Mouse (Mus musculus) left cerebral cortex, adult 11 months (tissue): ENCODE measurements around the gene Tjp2.
A peak's percentile ranks its signal among the peaks of the same experiment; 100 is the strongest.
"Not testable (repeated sequence)": the region's sequence is repeated elsewhere in the genome, so short reads cannot be mapped to it uniquely, and the experiment has no call there.

Experiments
- DNase-seq: peaks from one replicate; pipeline ENCODE4 v3.0.0; 2022; ENCODE audit warnings: low spot score

Gene Tjp2

DNA sequence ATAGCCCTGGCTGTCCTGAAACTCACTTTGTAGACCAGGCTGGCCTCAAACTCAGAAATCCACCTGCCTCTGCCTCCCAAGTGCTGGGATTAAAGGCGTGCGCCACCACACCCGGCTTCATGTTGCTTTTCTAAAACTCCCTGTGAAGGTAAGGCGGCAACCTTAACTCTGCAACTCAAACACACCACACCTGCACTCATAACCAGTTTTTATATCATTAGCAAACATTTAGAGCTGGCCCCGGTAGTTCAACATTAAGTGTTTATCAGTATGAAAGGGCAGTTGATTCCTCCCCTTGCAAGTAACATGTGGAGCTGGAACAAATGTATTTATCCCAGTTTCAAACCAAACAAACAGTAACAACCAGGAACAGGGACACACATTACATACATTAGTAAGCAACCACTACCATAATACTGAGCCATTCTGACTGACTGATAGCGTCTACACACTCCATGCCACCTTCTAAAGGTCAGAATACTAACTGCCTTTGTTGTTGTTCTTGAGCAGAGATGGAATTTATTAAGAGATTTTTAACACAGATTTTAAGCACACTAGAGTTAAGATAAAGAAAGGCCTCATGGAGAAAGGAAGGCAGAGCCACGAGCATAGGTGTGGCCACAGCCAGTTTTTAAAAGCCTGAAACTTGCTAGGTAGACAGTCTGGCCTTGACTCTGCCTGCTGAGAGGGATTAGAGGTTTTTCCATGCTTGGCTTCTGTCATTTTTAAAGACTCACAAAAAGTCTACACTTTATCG is 101.1 kb downstream of the Tjp2 start:
- DNase-seq, result no peak

DNA sequence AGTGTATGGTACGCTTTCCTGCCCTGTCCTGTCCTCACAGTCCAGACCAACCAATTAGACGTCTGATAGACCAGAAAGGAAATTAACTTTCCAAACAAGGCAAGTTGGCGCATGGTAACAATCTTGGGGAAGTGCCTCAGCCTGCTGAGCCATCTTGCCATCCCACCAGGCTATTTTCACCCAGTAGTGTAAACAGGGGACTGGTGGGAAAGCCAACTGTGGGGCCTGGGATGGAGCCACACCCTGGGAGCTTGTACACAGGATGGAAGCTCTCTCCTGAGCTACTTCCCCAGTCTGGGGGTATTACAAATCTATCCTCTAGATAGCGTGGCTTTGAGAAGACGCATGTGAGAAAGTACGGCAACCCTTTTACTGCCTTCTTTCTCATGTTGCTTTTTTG is 101.7 kb downstream of the Tjp2 start:
- DNase-seq, result no peak

DNA sequence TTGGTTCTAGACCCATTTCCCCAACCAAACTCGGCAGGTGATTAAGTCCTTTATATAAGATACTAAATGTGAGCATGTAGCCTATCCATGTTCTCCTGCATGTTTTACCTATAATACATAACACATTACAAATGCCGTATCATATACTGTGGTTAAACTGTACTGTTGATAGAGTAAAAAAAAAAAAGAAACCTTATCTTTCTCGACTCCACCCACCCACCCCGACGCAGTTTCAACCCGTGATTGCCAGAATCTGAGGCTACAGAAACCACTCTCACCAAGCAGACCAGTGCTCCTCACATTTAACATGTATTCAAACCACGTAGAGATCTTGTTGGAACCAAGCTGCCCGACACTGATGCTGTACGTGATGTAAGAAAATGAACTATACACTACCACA is 102.2 kb downstream of the Tjp2 start:
- DNase-seq, result no peak

- DNase-seq, result no peak
Observed at GRCm38 (mm10) chr19:24120811-24121210, 104.0 kb downstream of the Tjp2 start.

DNA sequence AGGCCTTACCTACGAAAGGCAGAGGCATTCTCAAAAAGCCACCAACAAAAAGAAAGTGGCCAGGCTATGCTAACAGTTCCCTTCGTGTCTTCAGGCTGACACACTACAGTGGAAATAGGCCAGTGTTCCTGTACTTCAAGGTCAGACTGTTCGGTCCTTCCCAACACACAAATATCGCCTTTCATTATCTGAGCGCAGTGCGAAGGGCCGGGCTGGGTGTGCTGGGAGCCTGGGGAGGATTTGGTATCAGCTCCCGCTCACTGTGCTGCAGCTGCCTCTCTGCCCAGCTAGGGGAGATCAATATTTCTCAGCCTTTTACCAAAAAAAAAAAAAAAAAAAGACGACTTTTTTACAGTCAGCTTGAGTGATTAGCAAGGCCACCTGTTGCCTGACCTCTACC is 106.1 kb downstream of the Tjp2 start:
- no peak for DNase-seq

- no peak for DNase-seq
Observed at GRCm38 (mm10) chr19:24111581-24111980, 113.2 kb downstream of the Tjp2 start.

GRCm38 (mm10) chr19:24107707-24108106 is 117.1 kb downstream of the Tjp2 start:
- DNase-seq, result peak; percentile 12

DNA sequence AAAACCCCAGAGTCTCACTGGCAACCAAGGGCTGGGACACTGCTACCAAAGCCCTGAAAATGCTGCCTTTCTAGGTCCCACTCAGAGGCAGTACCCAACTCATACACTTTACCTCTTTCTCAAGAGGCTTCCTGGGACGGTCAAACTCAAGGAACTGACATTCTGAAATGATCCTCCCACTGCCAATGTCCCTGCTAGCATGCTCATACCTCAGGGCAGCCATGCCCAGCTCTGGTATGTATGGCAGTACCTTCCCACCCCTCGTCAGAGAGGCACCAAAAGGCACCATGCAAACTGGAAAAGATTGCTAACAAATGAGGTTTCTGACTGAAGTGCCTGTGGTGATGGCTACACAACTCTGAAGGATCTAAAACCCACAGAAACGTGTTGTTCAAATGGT is 121.0 kb downstream of the Tjp2 start:
- DNase-seq, result no peak

- no peak for DNase-seq
Observed at GRCm38 (mm10) chr19:24102562-24103126, 122.2 kb downstream of the Tjp2 start.

DNA sequence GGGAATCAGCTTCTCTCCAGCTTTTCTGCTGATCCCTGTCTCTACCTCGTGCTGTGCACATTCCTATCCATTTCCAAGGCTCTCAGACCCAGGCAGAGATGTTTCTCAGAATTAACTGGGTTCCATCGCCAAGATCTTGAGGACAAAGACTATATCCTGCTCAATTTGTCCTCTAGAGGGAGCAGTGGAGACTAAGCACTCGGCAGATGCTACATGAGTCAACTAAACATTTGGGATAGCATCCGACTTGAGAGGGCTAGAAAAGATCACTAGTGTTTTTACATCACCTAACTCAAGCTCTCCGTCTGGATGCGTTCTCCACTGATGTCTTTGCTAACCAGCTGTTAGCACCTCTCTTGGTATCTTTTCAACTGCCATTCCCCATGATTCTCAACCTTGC is 123.6 kb downstream of the Tjp2 start:
- DNase-seq, result peak; percentile 18

DNA sequence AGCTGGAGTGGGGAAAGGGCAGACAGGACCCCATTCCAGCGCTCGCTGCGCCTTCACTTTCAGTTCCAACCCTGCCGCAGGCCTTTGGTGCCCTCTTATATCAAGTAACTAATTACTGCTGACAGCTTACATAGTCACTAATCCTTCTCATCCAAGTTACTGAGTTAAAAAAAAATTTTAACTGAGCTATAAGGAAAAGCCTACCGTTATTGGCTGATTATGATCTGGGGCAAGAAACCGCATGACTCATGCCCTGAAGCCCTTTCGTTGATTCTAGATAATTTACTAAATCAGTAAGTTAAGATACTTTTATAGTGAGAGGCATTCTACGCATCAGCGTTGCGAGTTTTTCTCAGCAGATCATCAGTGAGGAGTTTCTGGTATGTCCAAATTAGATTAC is 126.1 kb downstream of the Tjp2 start:
- DNase-seq, result no peak

GRCm38 (mm10) chr19:24097666-24098455 is 127.0 kb downstream of the Tjp2 start:
- no peak for DNase-seq

GRCm38 (mm10) chr19:24092060-24092459 is 132.8 kb downstream of the Tjp2 start:
- DNase-seq, result not testable (repeated sequence)

- DNase-seq, result no peak
Observed at GRCm38 (mm10) chr19:24090366-24090765, 134.5 kb downstream of the Tjp2 start.

DNA sequence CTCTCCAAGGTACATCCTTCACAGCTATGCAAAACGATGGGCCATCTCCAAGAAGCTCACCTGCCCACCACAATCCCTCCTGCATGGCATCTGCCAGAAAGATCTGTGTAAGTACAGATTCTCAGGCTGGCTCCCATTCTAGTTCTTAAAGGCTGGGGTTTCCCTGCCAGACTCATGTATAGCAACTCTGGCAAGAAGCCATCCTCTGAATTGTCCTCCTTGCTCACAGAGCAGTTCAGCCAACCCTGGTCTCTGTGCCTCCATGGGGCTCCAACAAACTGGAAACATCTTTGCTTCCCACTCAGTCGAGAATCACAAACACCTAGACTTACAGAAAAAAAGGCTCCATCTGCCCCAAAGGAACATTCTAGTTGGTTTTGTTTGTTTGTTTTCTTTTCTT is 139.5 kb downstream of the Tjp2 start:
- DNase-seq, result no peak

- no peak for DNase-seq
Observed at GRCm38 (mm10) chr19:24080417-24081080, 144.3 kb downstream of the Tjp2 start.

DNA sequence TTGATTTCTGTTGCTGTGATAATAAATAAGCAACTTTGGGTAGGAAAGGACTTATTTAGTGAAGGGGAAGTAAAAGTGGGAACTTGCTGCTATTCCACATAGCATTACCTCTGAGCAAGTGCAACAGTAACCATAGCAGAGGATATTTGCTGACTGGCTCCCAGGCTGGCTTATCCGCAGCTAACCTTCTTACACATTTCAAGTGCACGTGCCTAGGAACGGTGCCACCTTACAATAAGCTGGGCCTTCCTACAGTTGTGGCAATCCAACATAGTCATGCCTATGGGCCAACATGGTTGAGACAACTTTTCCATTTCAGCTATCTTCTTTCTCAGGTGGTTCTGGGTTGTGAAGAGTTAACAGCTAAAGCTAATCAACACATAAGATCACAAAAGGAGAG is 147.2 kb downstream of the Tjp2 start:
- no peak for DNase-seq

GRCm38 (mm10) chr19:24076536-24076935 is 148.3 kb downstream of the Tjp2 start:
- no peak for DNase-seq

- DNase-seq, result no peak
Observed at GRCm38 (mm10) chr19:24075927-24076326, 148.9 kb downstream of the Tjp2 start.

GRCm38 (mm10) chr19:24073155-24073554 is 151.7 kb downstream of the Tjp2 start:
- no peak for DNase-seq

DNA sequence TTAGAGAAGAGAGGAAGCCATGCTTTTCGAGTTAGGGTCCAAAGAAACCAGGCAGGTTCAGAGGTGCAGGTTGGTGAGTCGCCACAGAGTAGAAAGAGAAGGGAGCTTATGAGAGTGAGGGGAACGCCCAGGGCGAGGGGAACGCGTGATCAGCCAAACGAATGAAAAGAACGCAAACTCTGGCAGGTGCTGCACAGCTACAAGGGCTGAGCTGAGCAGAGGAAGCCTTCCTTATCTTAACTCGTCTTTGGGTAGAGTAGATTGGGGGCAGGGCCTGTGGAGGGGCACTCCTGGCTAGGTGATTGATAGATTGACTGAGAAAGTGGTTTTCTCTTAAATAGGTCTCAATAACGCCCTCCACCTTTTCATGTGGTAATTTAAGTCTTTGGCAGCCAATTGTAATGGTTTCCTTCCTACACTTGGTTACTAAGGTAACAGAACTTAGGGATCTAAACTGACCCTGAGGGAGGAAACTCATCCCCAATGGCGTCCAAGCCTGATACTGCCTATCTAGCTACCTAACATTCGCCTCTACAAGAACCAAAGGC is 160.4 kb downstream of the Tjp2 start:
- no peak for DNase-seq

DNA sequence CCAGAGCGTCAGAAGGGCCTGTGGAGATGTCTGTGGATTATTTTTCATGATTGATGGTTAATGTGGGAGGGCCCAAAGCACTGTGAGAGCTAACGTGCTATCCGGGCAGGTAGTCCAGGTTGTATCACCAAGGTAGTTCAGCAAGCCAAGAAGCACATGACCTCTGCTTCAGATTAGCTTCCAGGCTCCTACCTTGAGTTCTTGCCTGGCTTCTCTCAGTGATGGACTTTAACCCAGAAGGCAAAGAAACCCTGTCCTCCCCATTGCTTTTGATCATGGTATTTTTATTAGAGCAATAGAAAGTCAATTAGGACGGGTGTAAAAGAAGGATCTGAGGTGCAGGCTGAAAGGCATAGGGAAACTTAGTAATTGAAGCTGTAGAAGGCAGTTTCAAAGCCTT is 161.2 kb downstream of the Tjp2 start:
- DNase-seq, result no peak
